Mouse (Mus musculus): ENCODE data around the gene Coil.
"Not testable (repeated sequence)": the region's sequence is repeated elsewhere in the genome, so short reads cannot be mapped to it uniquely, and the experiment has no call there.

The Coil gene

DNA sequence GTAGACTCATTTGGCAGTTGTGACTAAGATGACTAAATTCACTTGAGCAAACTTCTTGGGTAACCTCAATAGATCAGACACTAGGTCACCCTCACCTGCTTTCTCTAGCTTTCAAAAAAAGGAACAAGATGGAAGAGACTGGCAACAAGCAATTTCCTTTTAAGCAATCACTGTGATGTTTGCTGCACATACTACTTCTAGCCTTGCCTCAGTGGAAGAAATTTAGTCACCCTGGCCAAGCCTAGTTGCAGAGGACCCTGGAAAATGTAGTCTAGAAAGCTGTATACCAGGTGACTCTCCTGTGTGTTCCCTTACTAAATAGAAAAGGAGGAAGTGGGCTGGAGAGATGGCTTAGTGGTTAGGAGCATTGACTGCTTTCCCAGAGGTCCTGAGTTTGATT lies 36.4 kb downstream of the Coil start:
- no peak for DNase-seq (ENCODE audit: low spot score)

DNA sequence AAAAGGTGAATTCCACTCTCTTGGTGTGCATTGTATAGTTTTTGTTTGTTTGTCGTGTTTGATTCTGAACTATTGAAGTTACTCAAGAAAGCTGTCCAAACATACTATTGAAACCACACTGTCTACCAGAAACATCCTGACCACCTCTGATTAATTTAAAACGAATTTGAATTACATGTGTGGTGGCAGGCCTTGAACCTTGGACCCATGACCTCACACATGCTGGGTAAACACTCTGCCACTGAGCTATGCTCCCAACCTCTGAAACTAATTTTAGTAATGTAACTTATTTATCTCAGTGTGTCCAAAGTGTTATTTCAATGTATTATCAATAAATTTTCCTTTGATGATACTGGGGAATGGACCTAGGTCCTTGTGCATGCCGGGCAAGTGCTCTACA lies 37.5 kb downstream of the Coil start:
- no peak for DNase-seq (ENCODE audit: low spot score)

DNA sequence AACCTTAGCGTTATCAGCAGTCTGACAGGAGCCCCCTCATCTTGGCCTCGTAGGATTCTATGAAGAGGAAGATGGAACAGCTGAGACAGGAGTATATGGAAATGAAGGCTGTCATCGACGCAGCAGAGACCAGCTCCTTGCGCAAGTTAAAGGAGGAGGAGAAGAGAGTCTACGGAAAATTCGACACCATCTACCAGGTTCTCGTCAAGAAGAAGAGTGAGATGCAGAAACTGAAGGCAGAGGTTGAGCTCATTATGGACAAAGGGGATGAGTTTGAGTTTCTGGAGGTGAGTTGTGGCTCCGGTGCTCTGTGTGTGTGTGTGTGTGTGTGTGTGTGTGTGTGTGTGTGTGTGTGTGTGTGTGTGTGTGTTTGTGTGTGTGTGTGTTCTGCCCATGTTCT lies 39.0 kb downstream of the Coil start:
- DNase-seq (ENCODE audit: low spot score) = no peak

DNA sequence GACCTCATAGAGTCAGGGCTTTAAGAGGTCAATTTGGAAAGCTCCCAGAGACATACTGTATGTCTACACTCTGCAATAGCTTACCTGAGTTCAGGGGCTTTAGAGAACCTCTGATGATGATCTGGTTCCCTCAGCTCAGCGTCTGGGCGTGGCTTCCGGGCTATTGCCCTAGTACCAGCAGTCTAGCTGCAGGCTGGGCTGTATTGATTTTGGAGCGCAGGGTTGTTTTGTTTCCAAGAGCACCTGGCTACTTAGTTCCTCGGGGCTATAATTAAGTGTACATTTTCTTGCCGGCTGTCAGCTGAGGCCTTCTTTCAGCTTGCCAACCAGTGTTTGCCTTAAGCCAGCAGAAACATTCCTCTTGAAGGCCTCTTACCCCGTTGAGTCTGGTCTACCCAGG lies 39.4 kb downstream of the Coil start:
- no peak for DNase-seq (ENCODE audit: low spot score)

DNA sequence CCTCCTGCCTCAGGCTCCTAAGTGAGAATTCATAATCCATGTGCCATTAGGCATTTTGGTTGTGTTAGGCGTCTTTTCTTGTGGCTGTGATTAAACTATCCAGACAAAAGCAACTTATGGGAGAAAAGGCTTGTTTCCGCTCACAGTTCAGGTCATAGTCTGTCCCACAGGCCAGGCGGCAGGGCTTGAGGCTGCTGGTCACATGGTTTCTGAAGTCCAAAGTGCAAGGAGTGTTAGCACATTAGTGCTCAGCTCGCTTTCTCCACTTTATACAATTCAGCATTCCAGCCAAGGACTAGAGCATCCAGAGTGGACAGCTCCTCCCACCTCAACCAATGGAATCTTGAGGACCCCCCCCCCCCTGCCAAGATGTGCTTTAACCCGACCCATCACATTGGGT lies 42.2 kb downstream of the Coil start:
- DNase-seq (ENCODE audit: low spot score) = no peak

DNA sequence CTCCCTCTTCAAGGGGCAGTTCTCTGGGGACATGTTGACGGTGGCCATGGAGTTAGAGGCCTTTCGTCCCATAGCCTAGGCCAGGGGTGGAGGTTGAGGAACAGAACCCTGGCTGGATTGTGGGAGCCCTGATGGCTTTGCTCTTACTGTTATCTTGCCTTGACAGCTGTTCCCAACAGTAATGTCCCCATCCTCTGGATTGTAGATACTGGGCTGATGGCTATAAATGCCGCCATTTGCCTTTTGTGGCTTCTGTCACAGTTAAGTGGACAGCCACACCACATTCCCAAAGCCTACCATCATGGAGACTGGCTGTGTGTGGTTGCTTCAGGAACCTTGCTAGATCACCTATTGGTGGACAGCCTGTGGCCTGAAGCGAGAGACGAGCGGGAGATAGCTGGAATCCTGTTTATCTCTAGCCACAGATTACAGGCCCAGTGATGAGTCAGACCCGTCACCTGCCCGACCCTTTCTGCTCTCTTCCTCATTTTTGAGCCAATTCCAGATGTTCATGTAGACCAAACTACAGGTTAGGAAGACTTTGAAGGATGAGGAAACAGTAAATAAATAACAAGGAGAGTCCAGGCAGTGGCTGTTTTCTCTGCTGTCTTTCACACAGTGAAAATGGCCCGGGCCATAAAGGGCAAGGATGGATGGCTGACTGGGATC lies 47.6 kb downstream of the Coil start:
- DNase-seq (ENCODE audit: low spot score) = no peak

DNA sequence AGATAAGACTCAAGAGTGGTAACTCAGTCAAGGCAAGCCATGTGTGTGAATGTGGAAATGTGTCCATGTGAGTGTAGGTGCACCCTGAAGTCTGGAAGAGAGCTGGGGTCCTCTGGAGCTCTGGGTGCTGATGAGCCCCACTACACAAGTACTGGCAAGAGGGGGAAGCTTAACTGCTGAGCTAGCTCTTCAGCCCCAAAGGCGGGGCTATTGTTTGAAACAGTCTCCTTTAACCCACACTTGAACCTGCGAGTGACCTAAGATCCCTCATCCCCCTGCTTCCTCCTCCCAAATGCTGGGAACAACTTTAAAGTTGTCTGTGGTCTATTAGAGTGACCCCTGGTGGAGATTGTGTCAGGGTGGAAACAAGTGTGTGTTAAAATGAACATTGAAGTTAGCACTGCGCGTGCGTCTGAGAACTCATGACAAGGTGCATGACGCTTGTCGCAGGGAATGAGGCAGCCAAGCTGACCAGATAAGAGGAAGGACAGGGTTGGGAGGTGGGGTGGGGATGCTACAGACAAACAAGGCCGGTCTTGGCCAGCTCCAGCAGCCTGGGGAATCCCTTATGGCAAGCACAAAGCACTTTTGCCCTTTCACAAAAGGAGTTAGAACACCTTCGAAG lies 50.7 kb downstream of the Coil start:
- DNase-seq (ENCODE audit: low spot score) = no peak

DNA sequence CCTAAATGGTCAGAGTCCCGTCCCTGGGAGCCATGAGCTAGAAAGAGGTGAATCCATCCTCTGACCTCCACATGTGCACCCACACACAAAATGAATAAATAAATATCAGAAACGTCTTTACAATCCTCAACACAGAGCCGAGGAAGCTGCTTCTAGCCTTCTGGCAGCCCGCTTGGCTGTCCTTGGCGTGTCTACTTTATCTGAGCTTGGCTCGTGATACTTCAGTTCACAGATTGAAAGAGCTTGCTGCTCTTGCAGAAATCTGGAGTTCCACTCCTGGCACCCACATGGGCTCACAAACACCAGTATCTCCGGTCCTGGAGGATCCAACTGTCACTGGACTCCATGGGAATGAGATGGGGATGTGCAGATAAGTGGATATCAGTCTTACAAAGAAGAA lies 51.6 kb downstream of the Coil start:
- DNase-seq (ENCODE audit: low spot score) = no peak

DNA sequence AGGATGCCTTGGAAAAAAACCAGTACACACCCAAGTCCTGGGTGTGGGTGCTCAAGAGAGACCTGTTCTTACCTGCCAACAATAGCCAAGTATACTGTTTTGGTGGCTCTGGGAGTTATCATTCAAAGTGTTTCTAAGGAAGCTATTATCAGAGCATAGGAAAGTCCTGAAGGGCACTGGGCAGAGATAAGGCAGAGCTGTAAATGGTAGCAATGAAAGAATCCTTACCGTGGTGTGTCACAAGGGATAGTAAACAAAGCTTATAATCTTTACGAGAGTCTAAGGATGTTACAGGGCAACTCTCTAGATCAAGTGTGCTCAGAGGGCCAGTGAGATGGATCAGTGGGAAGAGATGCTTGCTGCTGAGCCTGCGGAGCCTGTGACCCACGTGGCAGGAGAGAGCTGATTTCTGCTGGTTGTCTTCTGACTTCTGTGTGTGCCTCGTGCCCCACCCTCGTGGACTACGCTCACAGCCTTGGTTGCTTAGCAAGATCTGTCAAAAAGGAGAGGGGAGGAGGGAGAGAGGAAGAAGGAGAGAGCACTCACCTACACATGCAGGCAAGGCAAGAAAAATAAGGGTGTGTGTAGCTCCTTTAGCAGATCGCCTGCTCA lies 52.2 kb downstream of the Coil start:
- no peak for DNase-seq (ENCODE audit: low spot score)

DNA sequence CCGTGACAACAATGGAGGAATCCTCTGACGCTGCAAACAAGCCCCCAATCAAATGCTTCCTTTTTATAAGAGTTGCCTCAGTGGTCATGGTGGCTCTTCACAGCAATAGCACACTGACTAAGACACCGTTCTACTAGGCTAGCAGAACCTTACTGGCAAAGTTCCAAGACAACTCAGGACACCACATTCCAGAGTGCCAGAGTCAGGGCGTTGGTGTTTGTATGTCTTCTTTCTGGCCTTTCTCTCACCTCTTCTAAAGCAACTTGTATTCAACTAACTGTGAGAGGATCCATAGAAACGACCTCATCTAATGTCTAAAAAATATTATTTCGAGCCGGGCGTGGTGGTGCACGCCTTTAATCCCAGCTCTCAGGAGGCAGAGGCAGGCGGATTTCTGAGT lies 53.4 kb downstream of the Coil start:
- DNase-seq (ENCODE audit: low spot score) = no peak

DNA sequence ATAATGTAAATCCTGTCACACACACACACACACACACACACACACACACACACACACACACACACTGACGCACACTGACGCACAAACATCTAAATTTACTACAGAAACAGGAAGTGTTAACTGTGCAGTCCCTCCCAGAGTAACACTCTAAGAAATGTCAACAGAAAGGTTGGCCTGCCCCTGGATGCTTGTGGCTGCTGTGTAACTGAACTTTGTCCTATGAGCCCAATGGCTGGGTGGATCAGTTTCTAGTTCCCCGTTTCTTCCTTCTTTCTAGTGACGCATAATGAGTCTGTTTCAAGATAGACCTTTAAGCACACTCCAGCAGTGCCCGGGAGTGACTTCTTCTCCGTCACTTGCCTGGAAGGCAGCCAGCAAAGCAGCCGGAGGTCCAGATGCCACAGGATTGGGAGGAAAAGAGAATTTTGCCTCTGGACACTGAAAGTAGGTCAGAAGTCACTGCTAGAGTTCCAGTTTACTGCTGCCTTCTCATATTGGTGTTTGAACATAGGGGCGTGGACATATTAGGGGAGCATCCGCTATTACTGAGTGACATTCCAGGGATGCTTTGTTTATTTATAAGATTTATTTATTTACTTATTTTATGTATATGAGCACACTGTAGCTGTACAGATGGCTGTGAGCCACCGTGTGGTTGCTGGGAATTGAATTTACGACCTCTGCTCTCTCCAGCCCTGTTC lies 54.3 kb downstream of the Coil start:
- peak; percentile 51 for DNase-seq (ENCODE audit: low spot score)

DNA sequence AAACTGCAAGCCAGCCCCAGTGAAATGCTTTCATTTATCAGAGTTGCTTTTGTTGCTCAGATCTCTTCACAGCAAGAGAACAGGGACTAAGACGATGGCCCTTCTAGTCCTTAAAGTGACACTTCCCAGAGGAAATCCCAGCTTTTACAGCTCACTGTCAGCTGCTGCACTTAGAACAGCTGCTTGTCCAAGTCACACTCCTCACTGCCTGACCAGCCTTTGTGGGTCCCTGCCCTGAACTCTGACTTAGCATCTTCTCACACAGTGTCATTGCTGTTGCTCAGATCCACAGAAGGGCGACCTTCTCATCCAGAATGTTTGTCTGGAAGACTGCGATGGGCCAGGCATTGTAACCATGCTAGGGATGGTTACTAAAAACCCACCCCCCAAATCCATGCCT lies 55.6 kb downstream of the Coil start:
- no peak for DNase-seq (ENCODE audit: low spot score)

DNA sequence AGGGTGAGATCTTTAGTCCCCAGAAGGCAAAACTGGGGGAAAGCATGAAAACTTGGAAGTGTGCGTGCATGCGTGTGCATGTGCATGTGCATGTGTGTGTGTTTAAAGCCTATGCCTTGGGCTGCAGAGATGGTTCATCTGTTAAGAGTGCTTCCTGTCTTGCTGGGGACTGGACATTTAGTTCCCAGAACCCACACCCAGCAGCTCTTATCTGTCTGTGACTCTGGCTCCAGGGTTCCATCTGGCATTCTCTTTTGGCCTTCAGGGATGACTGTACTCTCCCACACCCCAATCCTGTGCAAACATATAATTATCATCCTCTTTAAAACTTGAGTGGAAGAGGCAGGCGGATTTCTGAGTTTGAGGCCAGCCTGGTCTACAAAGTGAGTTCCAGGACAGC lies 56.1 kb downstream of the Coil start:
- DNase-seq (ENCODE audit: low spot score) = no peak

DNA sequence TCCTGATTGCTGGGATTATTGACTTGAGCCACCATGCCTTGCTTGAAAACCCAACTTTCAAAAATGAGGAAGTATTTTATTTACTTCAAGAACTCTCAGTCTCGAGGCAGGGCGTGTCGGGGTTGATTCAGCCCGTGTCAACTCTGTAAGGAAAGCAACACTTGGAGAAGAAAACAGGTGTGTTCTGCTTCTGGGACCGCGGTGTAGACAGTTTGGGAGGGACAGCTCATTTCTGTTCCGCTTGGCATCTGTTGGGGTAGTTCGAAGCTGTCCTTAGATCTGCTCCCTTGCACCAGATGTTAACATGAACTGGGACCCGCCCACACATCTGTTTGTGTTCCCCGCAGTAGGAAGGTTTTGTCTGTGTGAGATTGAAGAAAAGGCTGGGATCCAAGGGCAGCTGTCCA lies 57.9 kb downstream of the Coil start:
- DNase-seq (ENCODE audit: low spot score) = no peak

DNA sequence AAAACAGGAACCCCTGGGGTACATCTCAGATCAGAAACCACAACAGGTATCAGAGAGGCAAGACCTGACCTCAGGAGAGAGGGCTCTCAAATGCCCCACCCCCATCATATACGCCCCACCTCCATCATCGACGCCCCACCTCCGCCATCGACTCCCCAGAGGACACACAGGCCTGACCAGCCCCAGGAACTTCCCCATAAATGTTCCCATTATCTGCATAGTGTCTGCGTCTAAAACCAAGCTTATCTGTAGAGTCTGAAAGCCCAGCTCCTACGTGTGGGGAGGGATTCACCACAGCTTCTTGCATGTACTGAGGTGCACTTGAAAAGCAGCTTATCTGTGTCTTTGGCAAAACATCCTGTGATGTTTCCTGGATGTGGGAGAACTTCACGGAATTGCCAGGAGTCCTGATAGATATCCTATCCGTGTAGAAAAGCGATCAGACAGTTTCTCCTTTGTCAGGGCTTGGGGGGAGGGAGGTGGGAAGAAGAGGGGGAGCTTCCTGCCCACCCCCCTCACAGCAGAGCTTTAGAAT lies 58.9 kb downstream of the Coil start:
- DNase-seq (ENCODE audit: low spot score) = no peak

DNA sequence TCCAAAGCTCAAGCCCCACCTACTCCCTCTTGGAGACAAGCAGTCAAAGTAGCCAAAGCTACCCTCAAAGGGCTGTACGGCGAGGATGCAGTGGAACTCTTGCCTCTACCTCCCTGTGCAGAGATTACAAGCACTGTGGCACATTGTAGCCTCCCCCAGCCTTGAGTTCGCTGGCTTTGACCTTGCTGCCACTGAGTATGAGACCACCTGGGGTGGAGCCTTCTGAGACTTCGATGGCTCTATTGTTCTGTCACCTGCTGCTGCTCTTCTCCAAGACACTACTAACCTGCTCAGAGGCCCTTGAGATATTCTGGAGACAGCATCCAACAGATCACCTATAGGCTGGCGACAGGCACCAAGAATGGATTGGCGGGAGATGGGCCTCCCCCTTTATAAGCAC lies 60.5 kb downstream of the Coil start:
- DNase-seq (ENCODE audit: low spot score) = no peak

DNA sequence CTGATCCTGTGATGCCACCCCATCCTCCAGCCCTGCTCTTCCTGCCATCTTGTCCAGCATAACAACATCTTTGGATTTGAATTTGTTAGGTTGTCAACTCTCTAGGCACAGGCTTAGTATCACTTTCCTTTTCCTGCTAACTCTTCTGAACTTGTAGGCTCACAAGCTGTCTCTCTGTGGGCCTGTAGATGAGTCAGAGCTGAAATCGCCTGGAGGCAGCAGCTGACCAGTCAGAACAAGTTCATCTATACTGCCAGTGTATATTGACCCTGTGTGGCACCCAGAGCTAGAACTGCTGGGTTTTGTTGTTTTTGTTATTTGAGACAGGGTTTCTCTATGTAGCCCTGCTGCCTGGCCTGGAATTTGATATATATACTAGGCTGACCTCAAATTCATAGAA lies 61.1 kb downstream of the Coil start:
- no peak for DNase-seq (ENCODE audit: low spot score)

DNA sequence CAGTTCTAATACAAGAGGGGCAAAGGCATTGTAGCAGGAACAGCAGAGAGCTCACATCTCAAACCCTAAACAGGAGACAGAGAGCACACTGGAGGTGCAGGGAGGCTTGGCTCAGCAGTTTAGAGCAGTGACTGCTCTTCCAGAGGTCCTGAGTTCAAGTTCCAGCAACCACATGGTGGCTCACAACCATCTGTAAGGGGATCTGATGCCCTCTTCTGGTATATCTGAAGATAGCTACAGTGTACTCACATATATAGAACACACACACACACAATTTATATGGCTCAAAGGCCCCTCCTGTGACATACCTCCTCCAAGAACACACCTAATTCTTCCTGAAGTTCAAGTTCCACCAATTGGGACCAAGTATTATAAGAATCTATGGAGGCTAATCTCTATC lies 64.5 kb downstream of the Coil start:
- no peak for DNase-seq (ENCODE audit: low spot score)

DNA sequence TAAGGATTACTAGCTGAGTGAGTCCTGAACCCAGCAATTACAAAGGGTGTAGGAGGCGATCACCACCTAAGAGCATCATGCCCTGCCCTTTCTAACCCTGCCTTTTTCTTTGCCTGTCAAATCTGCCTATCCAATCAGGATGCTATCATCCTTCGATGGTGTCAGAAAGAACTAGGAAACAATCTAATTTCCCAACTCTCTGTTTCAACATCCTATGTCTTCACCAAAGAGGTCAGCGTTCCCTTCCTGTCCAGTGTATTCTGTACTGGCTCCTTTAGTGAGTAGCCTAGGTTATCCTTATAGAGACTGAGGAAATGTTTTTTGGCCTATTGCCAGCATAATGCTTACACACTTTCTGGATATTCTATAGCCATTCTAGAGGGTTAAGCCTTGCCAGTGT lies 65.5 kb downstream of the Coil start:
- no peak for DNase-seq (ENCODE audit: low spot score)

DNA sequence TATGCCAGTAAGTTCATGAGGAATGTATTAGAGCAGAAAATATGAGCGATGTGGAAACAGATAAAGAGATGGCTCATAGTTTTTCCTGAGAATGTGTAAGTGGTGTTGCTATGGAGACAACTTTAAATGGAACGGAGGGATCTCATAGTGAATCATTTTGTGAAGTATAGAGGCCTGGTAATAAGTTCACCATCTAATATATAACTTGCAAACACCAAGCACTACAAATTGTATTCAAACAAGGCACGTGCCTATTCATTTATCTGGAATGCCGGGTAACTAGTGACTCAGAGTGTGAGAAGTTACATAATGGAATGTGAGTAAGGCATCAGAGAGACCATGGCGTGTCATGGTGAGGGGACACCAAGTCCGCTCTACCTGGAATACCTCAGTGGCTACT lies 68.4 kb downstream of the Coil start:
- DNase-seq (ENCODE audit: low spot score) = no peak

DNA sequence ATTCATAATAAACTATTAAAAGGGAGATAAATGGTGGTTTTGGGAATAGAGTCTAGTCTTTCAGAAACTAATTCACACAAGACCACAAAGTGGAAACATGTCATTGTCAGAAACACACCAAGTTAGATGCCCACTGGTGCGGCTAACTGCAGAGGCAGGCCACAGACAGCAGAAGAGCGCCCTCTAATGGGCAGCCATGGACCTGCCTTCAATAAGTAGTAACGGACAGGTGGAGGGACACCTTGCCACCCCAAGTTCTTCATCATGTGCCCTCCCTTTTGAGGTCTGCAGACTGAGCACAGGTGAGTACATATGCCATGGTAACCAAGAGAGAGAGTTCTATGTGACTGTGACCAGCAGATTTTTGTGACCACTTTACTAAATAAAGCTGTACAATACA lies 69.3 kb downstream of the Coil start:
- DNase-seq (ENCODE audit: low spot score) = peak; percentile 59

DNA sequence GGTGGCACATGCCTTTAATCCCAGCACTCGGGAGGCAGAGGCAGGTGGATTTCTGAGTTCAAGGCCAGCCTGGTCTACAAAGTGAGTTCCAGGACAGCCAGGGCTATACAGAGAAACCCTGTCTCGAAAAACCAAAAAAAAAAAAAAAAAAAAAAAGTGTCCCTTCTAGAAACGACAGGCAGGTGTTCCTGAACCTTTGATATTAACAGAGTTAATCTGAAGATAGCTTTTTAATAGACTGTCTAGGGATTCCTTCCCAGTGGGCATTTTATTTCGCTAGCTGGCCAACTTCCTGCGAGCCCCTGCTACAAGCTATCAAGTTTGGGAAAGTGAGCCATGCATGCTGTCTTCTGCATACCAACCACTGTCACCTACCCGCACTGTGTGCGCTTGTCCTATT lies 71.0 kb downstream of the Coil start:
- not testable (repeated sequence) for DNase-seq (ENCODE audit: low spot score)
